Mouse (Mus musculus): Measurements from ENCODE around the gene Leng9. TPM values are rescaled to one million over a fixed set of nuclear protein-coding genes. Genes with fewer than 3 reads are reported as not detected.
A peak's percentile ranks its signal among the peaks of the same experiment; 100 is the strongest.
"Not testable (repeated sequence)": the region's sequence is repeated elsewhere in the genome, so short reads cannot be mapped to it uniquely, and the experiment has no call there.

Gene Leng9
- total and polyA plus RNA-seq, 3 experiments, result 1.5 to 1.7 TPM; not detected in 1

DNA sequence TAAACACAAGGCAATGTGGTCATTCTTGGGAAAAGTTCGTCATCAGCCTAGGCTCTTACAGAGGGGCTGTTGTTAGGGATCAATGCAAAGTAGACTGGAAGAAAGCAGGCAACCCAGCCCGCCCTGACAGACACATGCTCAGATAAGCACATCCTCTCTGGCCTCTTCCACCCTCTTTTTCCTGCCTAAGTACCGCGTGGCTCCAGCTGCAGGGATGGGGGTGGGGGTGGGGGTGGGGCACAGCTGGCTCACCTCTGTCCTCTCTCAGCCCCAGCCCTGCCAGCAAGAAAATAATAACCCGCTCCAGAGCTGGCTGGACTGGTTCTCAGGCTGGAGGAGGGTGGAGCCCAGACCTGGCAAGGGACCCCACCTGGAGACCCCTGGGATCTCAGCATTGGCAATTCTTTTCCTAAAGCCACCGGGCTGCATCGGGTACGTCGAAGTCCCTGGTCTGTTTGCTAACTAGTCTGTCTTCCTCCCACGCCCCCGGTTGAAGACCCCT lies 13.4 kb upstream of the Leng9 start:
- TF ChIP-seq E2F4 (IDR thresholded peaks at IDR 0.05; ENCODE audit: borderline replicate concordance, low read depth, low read length) (no peak), SMC3 (IDR thresholded peaks at IDR 0.05; ENCODE audit: low read depth, low read length) (no peak), ZNF384 (IDR thresholded peaks at IDR 0.05; ENCODE audit: low read depth, low read length) (no peak), POLR2A (IDR thresholded peaks at IDR 0.05; ENCODE audit: control insufficient read depth in 1 of 2, insufficient read depth in 1 of 2, low read depth in 1 of 2, low read length in 2 of 2, poor library complexity in 1 of 2) (no peak)
- Histone ChIP-seq H3K4me3 (ENCODE audit: control insufficient read depth in 1 of 2, insufficient read depth in 1 of 2, low read depth in 2 of 2, low read length in 2 of 2) (no peak overlapping the region), H3K36me3 (ENCODE audit: control insufficient read depth in 1 of 2, insufficient read depth in 2 of 2, low read length in 2 of 2) (no peaks in the 10 kb centered on the region), H3K9ac (ENCODE audit: control insufficient read depth, low read depth, low read length, poor library complexity, severe bottlenecking) (no peak overlapping the region), H3K27me3 (ENCODE audit: control insufficient read depth in 1 of 2, insufficient read depth in 2 of 2, low read length in 2 of 2) (peaks cover 0 to 3% of the 10 kb centered on the region in 2 experiments; a peak in 3 of 4 replicates), H3K4me1 (ENCODE audit: control insufficient read depth in 1 of 2, insufficient read depth in 2 of 2, low read length in 2 of 2) (0 out of 4 replicates have a peak, but pooled peaks cover 0 to 2% of the 10 kb centered on the region in 2 experiments), H3K27ac (ENCODE audit: control insufficient read depth, low read depth, low read length) (no peak overlapping the region), H3K79me2 (ENCODE audit: control insufficient read depth, insufficient read depth, low read length, poor library complexity) (no peaks in the 10 kb centered on the region), H3K9me3 (replicated peaks; ENCODE audit: insufficient read depth, low read length) (no peaks in the 10 kb centered on the region)
- no peak for DNase-seq (ENCODE audit: low read depth, low spot score)

- not testable (repeated sequence) for H3K9ac ChIP-seq (ENCODE audit: control insufficient read depth, low read depth, low read length, poor library complexity, severe bottlenecking); H3K9me3 ChIP-seq (replicated peaks; ENCODE audit: insufficient read depth, low read length); H3K27ac ChIP-seq (ENCODE audit: control insufficient read depth, low read depth, low read length); H3K36me3 ChIP-seq (ENCODE audit: control insufficient read depth in 1 of 2, insufficient read depth in 2 of 2, low read length in 2 of 2); H3K4me1 ChIP-seq (ENCODE audit: control insufficient read depth in 1 of 2, insufficient read depth in 2 of 2, low read length in 2 of 2); H3K79me2 ChIP-seq (ENCODE audit: control insufficient read depth, insufficient read depth, low read length, poor library complexity); H3K4me3 ChIP-seq (ENCODE audit: control insufficient read depth in 1 of 2, insufficient read depth in 1 of 2, low read depth in 2 of 2, low read length in 2 of 2); DNase-seq (ENCODE audit: low read depth, low spot score); H3K27me3 ChIP-seq (ENCODE audit: control insufficient read depth in 1 of 2, insufficient read depth in 2 of 2, low read length in 2 of 2)
- peak; percentile 71; the same call in 1 of the 2 replicates for TF ChIP-seq TBP (IDR thresholded peaks at IDR 0.05; ENCODE audit: low read depth, low read length)
These were observed 11.4 kb upstream of the Leng9 start for GRCm38 (mm10) chr7:4161596-4161995.

- no peak overlapping the region for H3K27ac ChIP-seq (ENCODE audit: control insufficient read depth, low read depth, low read length)
- DNase-seq (ENCODE audit: low read depth, low spot score), result no peak
- TF ChIP-seq MYC (IDR thresholded peaks at IDR 0.05; ENCODE audit: low read depth, low read length) (no peak), SMC3 (IDR thresholded peaks at IDR 0.05; ENCODE audit: low read depth, low read length) (no peak), JUND (IDR thresholded peaks at IDR 0.05; ENCODE audit: low read depth, low read length) (no peak), POLR2AphosphoS2 (IDR thresholded peaks at IDR 0.05; ENCODE audit: low read length) (no peak), NELFE (IDR thresholded peaks at IDR 0.05; ENCODE audit: low read depth, low read length) (no peak), HCFC1 (IDR thresholded peaks at IDR 0.05; ENCODE audit: low read depth, low read length) (no peak), USF1 (IDR thresholded peaks at IDR 0.05; ENCODE audit: low read depth, low read length) (no peak), RAD21 (IDR thresholded peaks at IDR 0.05; ENCODE audit: low read depth, low read length) (no peak), MAZ (IDR thresholded peaks at IDR 0.05; ENCODE audit: low read depth, low read length) (no peak), ELF1 (IDR thresholded peaks at IDR 0.05; ENCODE audit: low read depth, low read length) (no peak), MYB (IDR thresholded peaks at IDR 0.05; ENCODE audit: low read depth, low read length) (no peak), USF2 (IDR thresholded peaks at IDR 0.05; ENCODE audit: borderline replicate concordance in 1 of 2, insufficient read depth in 1 of 2, low read depth in 1 of 2, low read length in 2 of 2) (no peak)
- H3K79me2 ChIP-seq (ENCODE audit: control insufficient read depth, insufficient read depth, low read length, poor library complexity), result no peaks in the 10 kb centered on the region
- 0 out of 4 replicates have a peak, but pooled peaks cover 0 to 4% of the 10 kb centered on the region in 2 experiments for H3K4me1 ChIP-seq (ENCODE audit: control insufficient read depth in 1 of 2, insufficient read depth in 2 of 2, low read length in 2 of 2)
- no peaks in the 10 kb centered on the region for H3K36me3 ChIP-seq (ENCODE audit: control insufficient read depth in 1 of 2, insufficient read depth in 2 of 2, low read length in 2 of 2)
- H3K9ac ChIP-seq (ENCODE audit: control insufficient read depth, low read depth, low read length, poor library complexity, severe bottlenecking), result no peak overlapping the region
- H3K9me3 ChIP-seq (replicated peaks; ENCODE audit: insufficient read depth, low read length), result no peaks in the 10 kb centered on the region
- H3K27me3 ChIP-seq (ENCODE audit: control insufficient read depth in 1 of 2, insufficient read depth in 2 of 2, low read length in 2 of 2), result peaks cover 2 to 5% of the 10 kb centered on the region in 2 experiments
- H3K4me3 ChIP-seq (ENCODE audit: control insufficient read depth in 1 of 2, insufficient read depth in 1 of 2, low read depth in 2 of 2, low read length in 2 of 2), result no peak overlapping the region
These were observed 4.8 kb upstream of the Leng9 start for GRCm38 (mm10) chr7:4154976-4155375.

Measured in MEL (cell line).